Mouse (Mus musculus): ENCODE data around the gene Trpc4ap. TPM values are rescaled to one million over a fixed set of nuclear protein-coding genes. Genes with fewer than 3 reads are reported as not detected.

Gene Trpc4ap
- polyA plus RNA-seq, 1 experiment: 70.5 TPM

DNA sequence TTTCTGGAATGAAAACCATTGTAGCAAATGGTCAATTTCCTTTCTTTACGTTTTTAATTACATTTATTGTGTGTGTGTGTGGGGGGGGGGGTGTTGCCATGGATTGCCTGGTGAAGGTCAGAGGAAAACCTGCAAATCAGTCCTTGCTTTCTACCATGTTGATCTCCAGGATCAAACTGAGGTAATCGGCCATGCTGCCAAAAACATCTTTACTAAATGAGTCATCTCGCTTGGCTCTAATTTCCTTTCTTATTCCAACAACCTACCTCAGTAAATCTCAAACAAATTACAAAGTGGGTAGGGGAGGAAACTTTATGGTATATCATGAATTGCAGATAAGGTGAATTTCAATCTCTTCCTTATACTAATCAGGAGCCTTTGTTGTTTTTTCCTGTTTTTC lies 104.0 kb downstream of the Trpc4ap start:
- Histone ChIP-seq H3K4me3 (ENCODE audit: insufficient read depth, poor library complexity, severe bottlenecking) (no peak overlapping the region), H3ac (ENCODE audit: control insufficient read depth, insufficient read length, low read depth) (no peak overlapping the region), H3K79me2 (ENCODE audit: control insufficient read depth, insufficient read depth) (peaks cover 16% of the 10 kb centered on the region), H3K36me3 (ENCODE audit: control insufficient read depth, insufficient read depth) (peaks cover 5% of the 10 kb centered on the region), H3K79me3 (ENCODE audit: low read depth) (no peaks in the 10 kb centered on the region), H3K27me3 (ENCODE audit: control insufficient read depth, insufficient read depth, insufficient read length) (no peaks in the 10 kb centered on the region)
- TF ChIP-seq USF1 (IDR thresholded peaks at IDR 0.05; ENCODE audit: low read depth) (no peak), MAX (IDR thresholded peaks at IDR 0.05) (no peak), MYOG (IDR thresholded peaks at IDR 0.05; ENCODE audit: control insufficient read depth, extremely low read depth, insufficient read length) (no peak), CTCF (IDR thresholded peaks at IDR 0.05; ENCODE audit: control insufficient read depth, insufficient read depth, insufficient read length) (no peak), FOSL1 (IDR thresholded peaks at IDR 0.05; ENCODE audit: insufficient read depth, low read length, poor library complexity, severe bottlenecking) (no peak), MYOD1 (IDR thresholded peaks at IDR 0.05; ENCODE audit: control insufficient read depth, insufficient read length, low read depth) (no peak), CEBPB (IDR thresholded peaks at IDR 0.05; ENCODE audit: low read depth) (no peak)

DNA sequence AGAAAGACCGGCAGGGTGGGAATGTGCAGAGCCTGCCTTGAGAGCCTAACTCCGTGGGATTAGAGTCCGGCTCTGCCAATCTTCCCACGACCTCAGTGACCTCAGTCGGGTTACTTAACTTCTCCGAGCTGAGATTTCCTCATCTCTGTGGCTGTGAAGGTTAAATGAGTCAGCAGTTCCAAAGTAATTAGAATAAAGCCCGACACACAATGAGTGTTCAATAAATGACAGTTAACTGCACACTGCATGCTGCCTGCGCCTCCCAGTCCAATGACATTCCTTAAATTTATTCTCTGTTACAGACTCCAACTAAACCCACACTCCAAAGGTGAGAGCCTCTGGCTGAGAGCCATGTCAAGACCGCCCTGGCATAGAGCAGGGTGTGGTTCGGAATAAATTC lies 106.7 kb downstream of the Trpc4ap start:
- TF ChIP-seq MAX (IDR thresholded peaks at IDR 0.05) (no peak), MYOD1 (IDR thresholded peaks at IDR 0.05; ENCODE audit: control insufficient read depth, insufficient read length, low read depth) (no peak), CTCF (IDR thresholded peaks at IDR 0.05; ENCODE audit: control insufficient read depth, insufficient read depth, insufficient read length) (no peak), CEBPB (IDR thresholded peaks at IDR 0.05; ENCODE audit: low read depth) (no peak), FOSL1 (IDR thresholded peaks at IDR 0.05; ENCODE audit: insufficient read depth, low read length, poor library complexity, severe bottlenecking) (no peak), MYOG (IDR thresholded peaks at IDR 0.05; ENCODE audit: control insufficient read depth, extremely low read depth, insufficient read length) (no peak), USF1 (IDR thresholded peaks at IDR 0.05; ENCODE audit: low read depth) (no peak)
- no peak overlapping the region for H3K4me3 ChIP-seq (ENCODE audit: insufficient read depth, poor library complexity, severe bottlenecking)
- H3K36me3 ChIP-seq (ENCODE audit: control insufficient read depth, insufficient read depth): peaks cover 5% of the 10 kb centered on the region
- H3K79me3 ChIP-seq (ENCODE audit: low read depth): no peaks in the 10 kb centered on the region
- H3K79me2 ChIP-seq (ENCODE audit: control insufficient read depth, insufficient read depth): peaks cover under 1% of the 10 kb centered on the region
- no peaks in the 10 kb centered on the region for H3K27me3 ChIP-seq (ENCODE audit: control insufficient read depth, insufficient read depth, insufficient read length)
- no peak overlapping the region for H3ac ChIP-seq (ENCODE audit: control insufficient read depth, insufficient read length, low read depth)

DNA sequence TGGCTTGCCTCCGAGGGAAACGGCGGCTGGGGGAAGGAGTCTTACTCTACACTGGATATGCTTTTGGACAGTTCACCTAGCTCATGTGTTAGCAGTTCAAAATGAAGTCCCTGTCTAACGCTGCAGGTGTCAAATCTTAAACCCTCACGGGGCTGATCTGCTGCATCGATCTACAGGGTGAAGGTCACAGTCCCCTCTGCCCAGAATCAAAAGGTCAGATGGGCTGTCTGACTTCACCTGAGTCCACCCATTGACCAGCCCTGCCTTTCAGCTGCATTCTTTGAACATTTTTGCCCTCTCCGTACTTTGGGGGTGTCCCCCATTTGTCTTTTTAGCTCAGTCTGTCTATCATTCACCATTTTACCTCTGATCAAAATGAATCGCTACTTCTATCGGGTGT lies 107.1 kb downstream of the Trpc4ap start:
- no peaks in the 10 kb centered on the region for H3K27me3 ChIP-seq (ENCODE audit: control insufficient read depth, insufficient read depth, insufficient read length)
- H3K36me3 ChIP-seq (ENCODE audit: control insufficient read depth, insufficient read depth): peaks cover 5% of the 10 kb centered on the region
- H3K79me2 ChIP-seq (ENCODE audit: control insufficient read depth, insufficient read depth): no peaks in the 10 kb centered on the region
- H3K79me3 ChIP-seq (ENCODE audit: low read depth): no peaks in the 10 kb centered on the region
- TF ChIP-seq USF1 (IDR thresholded peaks at IDR 0.05; ENCODE audit: low read depth): no peak
- no peak for TF ChIP-seq MYOD1 (IDR thresholded peaks at IDR 0.05; ENCODE audit: control insufficient read depth, insufficient read length, low read depth)
- no peak for TF ChIP-seq MYOG (IDR thresholded peaks at IDR 0.05; ENCODE audit: control insufficient read depth, extremely low read depth, insufficient read length)
- TF ChIP-seq CTCF (IDR thresholded peaks at IDR 0.05; ENCODE audit: control insufficient read depth, insufficient read depth, insufficient read length): no peak
- TF ChIP-seq CEBPB (IDR thresholded peaks at IDR 0.05; ENCODE audit: low read depth): no peak
- TF ChIP-seq FOSL1 (IDR thresholded peaks at IDR 0.05; ENCODE audit: insufficient read depth, low read length, poor library complexity, severe bottlenecking): no peak
- no peak for TF ChIP-seq MAX (IDR thresholded peaks at IDR 0.05)
- no peak overlapping the region for H3K4me3 ChIP-seq (ENCODE audit: insufficient read depth, poor library complexity, severe bottlenecking)
- no peak overlapping the region for H3ac ChIP-seq (ENCODE audit: control insufficient read depth, insufficient read length, low read depth)

Small RNAs within 50 kb of the gene (microRNA-seq; reads per million reads assigned to microRNA genes)
- gene Mir499 (ENCODE audit: borderline microRNAs expressed): 0.84 reads per million, percentile 18 among the genes with 10 or more reads in this experiment

Other genes starting within 250 kb of the Trpc4ap start
- 9.4 TPM for gene Ncoa6, start 218.5 kb downstream of the Trpc4ap start, polyA plus RNA-seq (2012; fragmentation: generic; extraction: Trizol)
- gene Acss2, start 174.4 kb downstream of the Trpc4ap start, polyA plus RNA-seq (2012; fragmentation: generic; extraction: Trizol): 3.1 TPM
- 2.6 TPM for gene Ggt7, start 174.1 kb downstream of the Trpc4ap start, polyA plus RNA-seq (2012; fragmentation: generic; extraction: Trizol)
- 39.4 TPM for gene Gss, start 99.6 kb downstream of the Trpc4ap start, polyA plus RNA-seq (2012; fragmentation: generic; extraction: Trizol)
- 0.09 TPM for gene Myh7b, start 81.2 kb downstream of the Trpc4ap start, polyA plus RNA-seq (2012; fragmentation: generic; extraction: Trizol)
- 19.0 TPM for gene Edem2, start 37.1 kb upstream of the Trpc4ap start, polyA plus RNA-seq (2012; fragmentation: generic; extraction: Trizol)
- gene Gm17581, start 43.5 kb upstream of the Trpc4ap start, polyA plus RNA-seq (2012; fragmentation: generic; extraction: Trizol): not detected
- gene Procr, start 58.7 kb upstream of the Trpc4ap start, polyA plus RNA-seq (2012; fragmentation: generic; extraction: Trizol): 4.4 TPM
- 0.04 TPM for gene Mmp24, start 83.0 kb upstream of the Trpc4ap start, polyA plus RNA-seq (2012; fragmentation: generic; extraction: Trizol)
- 32.9 TPM for gene BC029722, start 127.0 kb upstream of the Trpc4ap start, polyA plus RNA-seq (2012; fragmentation: generic; extraction: Trizol)
- gene Eif6, start 134.5 kb upstream of the Trpc4ap start, polyA plus RNA-seq (2012; fragmentation: generic; extraction: Trizol): 340 TPM
- 0.02 TPM for gene Fam83c, start 142.5 kb upstream of the Trpc4ap start, polyA plus RNA-seq (2012; fragmentation: generic; extraction: Trizol)
- gene Uqcc1, start 237.9 kb upstream of the Trpc4ap start, polyA plus RNA-seq (2012; fragmentation: generic; extraction: Trizol): 47.6 TPM
- not detected for gene Gm15557, start 248.3 kb upstream of the Trpc4ap start, polyA plus RNA-seq (2012; fragmentation: generic; extraction: Trizol)